Mouse (Mus musculus) E14TG2a.4 (cell line): ENCODE measurements at regions not wholly inside any gene's neighbourhood (a gene's known extent, or its start where the extent isn't known, plus 50 kb on each side); places are given as distances from the start of the nearest gene placed in this dataset.

Experiments
- CTCF ChIP-seq: conservative IDR thresholded peaks from 2 replicates; pipeline ENCODE4 v1.5.1; 2014; ENCODE audit warnings: low read length
- NANOG ChIP-seq: IDR thresholded peaks from 2 replicates; pipeline ENCODE4 v1.6.1; 2014; ENCODE audit warnings: borderline replicate concordance, low read length, mixed read lengths

GRCm38 (mm10) chr2:117412045-117412606 is 69.3 kb upstream of the Rasgrp1 start:
- TF ChIP-seq CTCF (no peak), NANOG (no peak)
